Mouse (Mus musculus): ENCODE results near the gene Urad. TPM values are rescaled to one million over a fixed set of nuclear protein-coding genes. Genes with fewer than 3 reads are reported as not detected.

Urad gene
- polyA plus RNA-seq, 1 experiment, result not detected

GRCm38 (mm10) chr5:147293127-147293910, 28.9 kb downstream of the Urad start:
- no peak overlapping the region for H3K27ac ChIP-seq (ENCODE audit: insufficient read depth, low read length)
- peak; percentile 29 to 44 for DNase-seq (ENCODE audit: low read depth in 1 of 2, low spot score in 2 of 2)
- no peak overlapping the region for H3K4me3 ChIP-seq (ENCODE audit: extremely low read depth, insufficient read depth, insufficient read length)
- H3K27me3 ChIP-seq (ENCODE audit: control insufficient read depth, insufficient read depth, low read length), result peaks cover 3% of the 10 kb centered on the region; the same call in 1 of the 2 replicates
- H3K36me3 ChIP-seq (ENCODE audit: control insufficient read depth, insufficient read depth, low read length), result no peaks in the 10 kb centered on the region
- peak; percentile 93 for TF ChIP-seq CTCF (IDR thresholded peaks at IDR 0.05; ENCODE audit: extremely low read depth, insufficient read depth, insufficient read length, insufficient replicate concordance)
- TF ChIP-seq POLR2A (IDR thresholded peaks at IDR 0.05; ENCODE audit: low read depth, low read length), result no peak
- 21% methylated on average over 18 of the region's 18 CpGs for WGBS
- no peaks in the 10 kb centered on the region for H3K4me1 ChIP-seq (ENCODE audit: control insufficient read depth, insufficient read depth, insufficient read length)

GRCm38 (mm10) chr5:147292506-147293120, 29.6 kb downstream of the Urad start:
- no peak for DNase-seq (ENCODE audit: low read depth in 1 of 2, low spot score in 2 of 2)
- H3K4me3 ChIP-seq (ENCODE audit: extremely low read depth, insufficient read depth, insufficient read length), result no peak overlapping the region
- 25% methylated on average over 13 of the region's 13 CpGs for WGBS
- H3K27me3 ChIP-seq (ENCODE audit: control insufficient read depth, insufficient read depth, low read length), result peaks cover 2% of the 10 kb centered on the region; the same call in 1 of the 2 replicates
- no peaks in the 10 kb centered on the region for H3K36me3 ChIP-seq (ENCODE audit: control insufficient read depth, insufficient read depth, low read length)
- TF ChIP-seq POLR2A (IDR thresholded peaks at IDR 0.05; ENCODE audit: low read depth, low read length) (no peak), CTCF (IDR thresholded peaks at IDR 0.05; ENCODE audit: extremely low read depth, insufficient read depth, insufficient read length, insufficient replicate concordance) (no peak)
- no peaks in the 10 kb centered on the region for H3K4me1 ChIP-seq (ENCODE audit: control insufficient read depth, insufficient read depth, insufficient read length)
- H3K27ac ChIP-seq (ENCODE audit: insufficient read depth, low read length), result no peak overlapping the region

- DNase-seq (ENCODE audit: low read depth in 1 of 2, low spot score in 2 of 2), result no peak
- 8% methylated on average over 16 of the region's 16 CpGs for WGBS
- Histone ChIP-seq H3K36me3 (ENCODE audit: control insufficient read depth, insufficient read depth, low read length) (no peaks in the 10 kb centered on the region), H3K4me3 (ENCODE audit: extremely low read depth, insufficient read depth, insufficient read length) (no peak overlapping the region), H3K27ac (ENCODE audit: insufficient read depth, low read length) (no peak overlapping the region), H3K27me3 (ENCODE audit: control insufficient read depth, insufficient read depth, low read length) (peaks cover 1% of the 10 kb centered on the region; the same call in 1 of the 2 replicates), H3K4me1 (ENCODE audit: control insufficient read depth, insufficient read depth, insufficient read length) (no peaks in the 10 kb centered on the region)
- TF ChIP-seq POLR2A (IDR thresholded peaks at IDR 0.05; ENCODE audit: low read depth, low read length) (no peak), CTCF (IDR thresholded peaks at IDR 0.05; ENCODE audit: extremely low read depth, insufficient read depth, insufficient read length, insufficient replicate concordance) (no peak)
These were observed 30.3 kb downstream of the Urad start for GRCm38 (mm10) chr5:147291764-147292505.

GRCm38 (mm10) chr5:147284365-147284764, 37.9 kb downstream of the Urad start:
- WGBS, result 71% methylated on average over 4 of the region's 4 CpGs
- Histone ChIP-seq H3K36me3 (ENCODE audit: control insufficient read depth, insufficient read depth, low read length) (no peaks in the 10 kb centered on the region), H3K4me1 (ENCODE audit: control insufficient read depth, insufficient read depth, insufficient read length) (no peaks in the 10 kb centered on the region), H3K4me3 (ENCODE audit: extremely low read depth, insufficient read depth, insufficient read length) (no peak overlapping the region), H3K27me3 (ENCODE audit: control insufficient read depth, insufficient read depth, low read length) (peaks cover 2% of the 10 kb centered on the region; the same call in 1 of the 2 replicates), H3K27ac (ENCODE audit: insufficient read depth, low read length) (no peak overlapping the region)
- no peak for DNase-seq (ENCODE audit: low read depth in 1 of 2, low spot score in 2 of 2)
- TF ChIP-seq CTCF (IDR thresholded peaks at IDR 0.05; ENCODE audit: extremely low read depth, insufficient read depth, insufficient read length, insufficient replicate concordance) (no peak), POLR2A (IDR thresholded peaks at IDR 0.05; ENCODE audit: low read depth, low read length) (no peak)

- Histone ChIP-seq H3K27ac (ENCODE audit: insufficient read depth, low read length) (no peak overlapping the region), H3K36me3 (ENCODE audit: control insufficient read depth, insufficient read depth, low read length) (no peaks in the 10 kb centered on the region), H3K4me3 (ENCODE audit: extremely low read depth, insufficient read depth, insufficient read length) (no peak overlapping the region), H3K27me3 (ENCODE audit: control insufficient read depth, insufficient read depth, low read length) (peaks cover 29% of the 10 kb centered on the region), H3K4me1 (ENCODE audit: control insufficient read depth, insufficient read depth, insufficient read length) (no peaks in the 10 kb centered on the region)
- WGBS, result 4% methylated on average over 13 of the region's 13 CpGs
- no peak for DNase-seq (ENCODE audit: low read depth in 1 of 2, low spot score in 2 of 2)
- TF ChIP-seq CTCF (IDR thresholded peaks at IDR 0.05; ENCODE audit: extremely low read depth, insufficient read depth, insufficient read length, insufficient replicate concordance) (no peak), POLR2A (IDR thresholded peaks at IDR 0.05; ENCODE audit: low read depth, low read length) (no peak)
These were observed 44.7 kb downstream of the Urad start for GRCm38 (mm10) chr5:147277547-147277925.

GRCm38 (mm10) chr5:147276701-147277546, 45.3 kb downstream of the Urad start:
- TF ChIP-seq POLR2A (IDR thresholded peaks at IDR 0.05; ENCODE audit: low read depth, low read length), result no peak
- no peak for TF ChIP-seq CTCF (IDR thresholded peaks at IDR 0.05; ENCODE audit: extremely low read depth, insufficient read depth, insufficient read length, insufficient replicate concordance)
- Histone ChIP-seq H3K27me3 (ENCODE audit: control insufficient read depth, insufficient read depth, low read length) (peaks cover 30% of the 10 kb centered on the region), H3K4me3 (ENCODE audit: extremely low read depth, insufficient read depth, insufficient read length) (no peak overlapping the region), H3K27ac (ENCODE audit: insufficient read depth, low read length) (no peak overlapping the region), H3K4me1 (ENCODE audit: control insufficient read depth, insufficient read depth, insufficient read length) (no peaks in the 10 kb centered on the region), H3K36me3 (ENCODE audit: control insufficient read depth, insufficient read depth, low read length) (no peaks in the 10 kb centered on the region)
- 11% methylated on average over 18 of the region's 18 CpGs for WGBS
- DNase-seq (ENCODE audit: low read depth in 1 of 2, low spot score in 2 of 2), result no peak

All from spleen, adult 2 months (tissue).